Mouse (Mus musculus): ENCODE results near the gene Sf1. TPM values are rescaled to one million over a fixed set of nuclear protein-coding genes. Genes with fewer than 3 reads are reported as not detected.

The Sf1 gene
- polyA plus RNA-seq, 1 experiment = 365 TPM

DNA sequence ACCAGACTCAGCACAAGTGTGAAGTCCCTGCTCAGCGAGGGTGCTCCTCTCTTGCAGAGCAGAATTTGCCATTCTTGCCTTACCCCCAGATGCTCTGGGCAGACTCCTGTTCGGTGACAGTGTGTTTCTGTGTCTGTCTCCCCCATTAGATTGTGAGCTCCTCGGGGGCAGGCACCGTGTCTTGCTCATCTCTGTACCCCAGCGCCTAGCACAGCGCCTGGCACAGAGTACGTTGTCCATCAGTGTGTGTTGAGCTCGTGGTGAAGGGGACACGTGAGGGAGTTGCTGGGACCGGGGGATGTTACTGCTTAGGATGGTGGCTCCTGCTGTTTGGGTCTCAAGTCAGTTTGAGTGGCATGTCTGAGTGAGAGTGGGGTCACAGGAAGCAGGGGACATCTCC is 40.4 kb downstream of the Sf1 start:
- no peak overlapping the region for H3K4me3 ChIP-seq (ENCODE audit: control insufficient read depth, insufficient read depth, low read length)
- H3K36me3 ChIP-seq (ENCODE audit: control insufficient read depth, insufficient read depth, low read length) = peaks cover 33% of the 10 kb centered on the region
- 97% methylated on average over 10 of the region's 10 CpGs for WGBS
- TF ChIP-seq POLR2A (IDR thresholded peaks at IDR 0.05; ENCODE audit: control insufficient read depth, extremely low read depth, insufficient read depth, low read length, poor library complexity) (no peak), CTCF (IDR thresholded peaks at IDR 0.05; ENCODE audit: borderline replicate concordance, control insufficient read depth, extremely low read depth, insufficient read depth, low read length, poor library complexity) (no peak)
- H3K4me1 ChIP-seq (replicated peaks; ENCODE audit: control insufficient read depth, insufficient read depth, low read length) = peaks cover 21% of the 10 kb centered on the region
- DNase-seq = no peak
- no peaks in the 10 kb centered on the region for H3K27me3 ChIP-seq (ENCODE audit: control insufficient read depth, insufficient read depth, low read length)
- H3K27ac ChIP-seq (ENCODE audit: control insufficient read depth, insufficient read depth, low read length) = no peak overlapping the region

DNA sequence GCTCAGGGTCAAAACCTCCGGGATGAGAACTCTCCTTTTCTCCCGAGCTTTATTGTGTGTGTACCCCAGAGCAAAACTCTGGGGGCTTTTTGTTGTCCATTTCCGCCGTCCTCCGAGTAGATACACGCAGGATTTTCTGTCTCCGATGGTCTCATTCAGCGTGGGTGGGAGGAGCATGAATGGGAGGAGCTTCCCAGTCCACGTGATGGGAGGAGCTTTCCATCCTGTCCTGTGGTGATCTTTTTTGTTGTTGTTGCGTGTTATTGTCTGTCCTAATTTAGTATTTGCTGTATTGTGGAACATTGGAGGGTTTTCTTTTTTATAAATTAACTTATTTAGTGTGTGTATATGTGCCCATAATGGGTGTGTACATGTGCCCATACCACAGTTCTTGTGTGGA is 41.9 kb downstream of the Sf1 start:
- WGBS = 93% methylated on average over 10 of the region's 10 CpGs
- Histone ChIP-seq H3K4me3 (ENCODE audit: control insufficient read depth, insufficient read depth, low read length) (no peak overlapping the region), H3K36me3 (ENCODE audit: control insufficient read depth, insufficient read depth, low read length) (peaks cover 44% of the 10 kb centered on the region), H3K27me3 (ENCODE audit: control insufficient read depth, insufficient read depth, low read length) (no peaks in the 10 kb centered on the region), H3K27ac (ENCODE audit: control insufficient read depth, insufficient read depth, low read length) (no peak overlapping the region), H3K4me1 (replicated peaks; ENCODE audit: control insufficient read depth, insufficient read depth, low read length) (peaks cover 17% of the 10 kb centered on the region)
- TF ChIP-seq CTCF (IDR thresholded peaks at IDR 0.05; ENCODE audit: borderline replicate concordance, control insufficient read depth, extremely low read depth, insufficient read depth, low read length, poor library complexity) (no peak), POLR2A (IDR thresholded peaks at IDR 0.05; ENCODE audit: control insufficient read depth, extremely low read depth, insufficient read depth, low read length, poor library complexity) (no peak)
- DNase-seq = no peak

DNA sequence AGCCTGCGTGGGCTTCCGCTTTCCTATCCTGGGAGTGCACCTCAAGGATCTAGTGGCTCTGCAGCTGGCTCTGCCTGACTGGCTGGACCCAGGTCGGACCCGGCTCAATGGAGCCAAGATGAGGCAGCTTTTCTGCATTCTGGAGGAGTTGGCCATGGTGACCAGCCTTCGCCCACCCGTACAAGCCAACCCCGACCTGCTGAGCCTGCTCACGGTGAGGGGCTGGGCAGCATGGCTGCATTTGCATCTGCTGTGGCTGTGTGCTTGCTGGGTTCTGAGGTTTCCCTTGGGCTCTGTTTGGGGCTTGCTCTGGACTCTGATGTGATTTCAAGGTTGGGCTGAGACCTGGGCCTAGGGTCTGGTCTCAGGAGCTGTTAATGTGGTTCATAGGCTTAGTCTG is 43.6 kb downstream of the Sf1 start:
- TF ChIP-seq CTCF (IDR thresholded peaks at IDR 0.05; ENCODE audit: borderline replicate concordance, control insufficient read depth, extremely low read depth, insufficient read depth, low read length, poor library complexity) (no peak), POLR2A (IDR thresholded peaks at IDR 0.05; ENCODE audit: control insufficient read depth, extremely low read depth, insufficient read depth, low read length, poor library complexity) (no peak)
- Histone ChIP-seq H3K4me1 (replicated peaks; ENCODE audit: control insufficient read depth, insufficient read depth, low read length) (peaks cover 3% of the 10 kb centered on the region), H3K4me3 (ENCODE audit: control insufficient read depth, insufficient read depth, low read length) (no peak overlapping the region), H3K36me3 (ENCODE audit: control insufficient read depth, insufficient read depth, low read length) (peaks cover 44% of the 10 kb centered on the region), H3K27me3 (ENCODE audit: control insufficient read depth, insufficient read depth, low read length) (no peaks in the 10 kb centered on the region), H3K27ac (ENCODE audit: control insufficient read depth, insufficient read depth, low read length) (no peak overlapping the region)
- 98% methylated on average over 8 of the region's 8 CpGs for WGBS
- DNase-seq = no peak

- H3K27ac ChIP-seq (ENCODE audit: control insufficient read depth, insufficient read depth, low read length) = no peak overlapping the region
- DNase-seq = no peak
- 95% methylated on average over 16 of the region's 16 CpGs for WGBS
- H3K27me3 ChIP-seq (ENCODE audit: control insufficient read depth, insufficient read depth, low read length) = no peaks in the 10 kb centered on the region
- TF ChIP-seq POLR2A (IDR thresholded peaks at IDR 0.05; ENCODE audit: control insufficient read depth, extremely low read depth, insufficient read depth, low read length, poor library complexity) (no peak), CTCF (IDR thresholded peaks at IDR 0.05; ENCODE audit: borderline replicate concordance, control insufficient read depth, extremely low read depth, insufficient read depth, low read length, poor library complexity) (no peak)
- H3K4me3 ChIP-seq (ENCODE audit: control insufficient read depth, insufficient read depth, low read length) = no peak overlapping the region
- H3K4me1 ChIP-seq (replicated peaks; ENCODE audit: control insufficient read depth, insufficient read depth, low read length) = no peaks in the 10 kb centered on the region; the same call in 1 of the 2 replicates
- H3K36me3 ChIP-seq (ENCODE audit: control insufficient read depth, insufficient read depth, low read length) = peaks cover 44% of the 10 kb centered on the region
Measured at GRCm38 (mm10) chr19:6407816-6408510, 44.5 kb downstream of the Sf1 start.

GRCm38 (mm10) chr19:6408749-6409148 is 45.3 kb downstream of the Sf1 start:
- WGBS = 97% methylated on average over 8 of the region's 8 CpGs

GRCm38 (mm10) chr19:6409176-6409575 is 45.7 kb downstream of the Sf1 start:
- no peaks in the 10 kb centered on the region for H3K27me3 ChIP-seq (ENCODE audit: control insufficient read depth, insufficient read depth, low read length)
- no peak for DNase-seq
- no peak overlapping the region for H3K4me3 ChIP-seq (ENCODE audit: control insufficient read depth, insufficient read depth, low read length)
- H3K4me1 ChIP-seq (replicated peaks; ENCODE audit: control insufficient read depth, insufficient read depth, low read length) = no peaks in the 10 kb centered on the region; the same call in 1 of the 2 replicates
- peaks cover 48% of the 10 kb centered on the region for H3K36me3 ChIP-seq (ENCODE audit: control insufficient read depth, insufficient read depth, low read length)
- H3K27ac ChIP-seq (ENCODE audit: control insufficient read depth, insufficient read depth, low read length) = no peak overlapping the region
- TF ChIP-seq POLR2A (IDR thresholded peaks at IDR 0.05; ENCODE audit: control insufficient read depth, extremely low read depth, insufficient read depth, low read length, poor library complexity) (no peak), CTCF (IDR thresholded peaks at IDR 0.05; ENCODE audit: borderline replicate concordance, control insufficient read depth, extremely low read depth, insufficient read depth, low read length, poor library complexity) (no peak)
- 92% methylated on average over 5 of the region's 5 CpGs for WGBS

More at GRCm38 (mm10) chr19:6408749-6409148, 45.3 kb downstream of the Sf1 start:
- no peak for TF ChIP-seq POLR2A (IDR thresholded peaks at IDR 0.05; ENCODE audit: control insufficient read depth, extremely low read depth, insufficient read depth, low read length, poor library complexity)
- no peak for TF ChIP-seq CTCF (IDR thresholded peaks at IDR 0.05; ENCODE audit: borderline replicate concordance, control insufficient read depth, extremely low read depth, insufficient read depth, low read length, poor library complexity)
- Histone ChIP-seq H3K27me3 (ENCODE audit: control insufficient read depth, insufficient read depth, low read length) (no peaks in the 10 kb centered on the region), H3K27ac (ENCODE audit: control insufficient read depth, insufficient read depth, low read length) (no peak overlapping the region), H3K4me1 (replicated peaks; ENCODE audit: control insufficient read depth, insufficient read depth, low read length) (no peaks in the 10 kb centered on the region; the same call in 1 of the 2 replicates), H3K36me3 (ENCODE audit: control insufficient read depth, insufficient read depth, low read length) (peaks cover 45% of the 10 kb centered on the region), H3K4me3 (ENCODE audit: control insufficient read depth, insufficient read depth, low read length) (no peak overlapping the region)
- DNase-seq = no peak

Measured in thymus, adult 2 months (tissue).